Mouse (Mus musculus): ENCODE data around the gene Strada. TPM values are rescaled to one million over a fixed set of nuclear protein-coding genes. Genes with fewer than 3 reads are reported as not detected.

Gene Strada
- total and polyA plus RNA-seq, 3 experiments: 21.1 to 36.2 (median 28.9) TPM

DNA sequence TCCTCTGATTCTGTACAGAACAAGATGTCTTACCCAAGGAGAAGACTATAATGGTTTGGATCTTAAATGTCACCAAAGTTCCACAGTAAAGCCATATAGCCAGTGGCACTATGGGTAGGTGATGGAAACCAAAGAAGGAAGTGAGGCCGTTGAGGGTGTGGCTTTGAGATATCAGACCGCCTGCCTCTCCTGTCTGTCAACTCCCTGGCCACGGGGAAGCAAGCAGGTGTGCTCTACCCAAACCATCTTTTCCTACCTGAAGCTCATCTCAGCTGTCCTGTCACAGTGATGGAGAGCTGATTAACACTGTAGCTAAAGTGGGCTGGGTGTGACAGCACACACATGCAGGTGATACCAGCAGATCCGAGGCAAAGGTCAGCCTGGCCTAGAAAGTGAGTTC is 3.7 kb downstream of the Strada start:
- Histone ChIP-seq H3K4me1 (ENCODE audit: insufficient read depth, low read depth, low read length) (peaks cover 50% of the 10 kb centered on the region), H3K36me3 (replicated peaks) (peaks cover 70% of the 10 kb centered on the region), H3K9me3 (replicated peaks) (no peaks in the 10 kb centered on the region), H3K4me3 (ENCODE audit: low read depth, low read length) (no peak overlapping the region), H3K27me3 (ENCODE audit: insufficient read depth, low read length) (no peaks in the 10 kb centered on the region)
- DNase-seq (ENCODE audit: low spot score) (no peak), ATAC-seq (ENCODE audit: extremely low read depth, insufficient number of reproducible peaks, low FRiP score, poor library complexity, severe bottlenecking) (no peak)
- TF ChIP-seq POLR2AphosphoS5 (IDR thresholded peaks at IDR 0.05; ENCODE audit: insufficient replicate concordance, low read depth, low read length) (no peak), GATA2 (IDR thresholded peaks at IDR 0.05; ENCODE audit: borderline replicate concordance, low read depth, low read length) (no peak)

DNA sequence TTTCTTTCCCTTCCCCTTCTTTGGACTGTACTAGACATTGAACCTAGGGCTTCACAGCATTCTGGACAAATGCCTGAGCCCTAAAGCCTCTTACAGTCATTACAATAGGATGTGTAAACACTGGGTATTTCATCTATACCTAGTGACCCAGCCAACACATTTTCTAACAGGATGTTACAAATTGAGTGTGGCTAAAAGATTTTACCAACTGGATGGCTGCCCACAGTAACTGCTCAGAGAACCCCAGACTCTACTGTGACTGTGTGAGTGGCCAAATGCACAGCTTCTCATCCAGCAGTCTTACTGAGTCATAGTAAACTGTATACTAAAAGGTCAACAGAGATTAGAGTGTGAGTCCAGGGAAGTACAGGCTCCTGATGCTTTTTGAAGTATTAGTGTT is 6.6 kb downstream of the Strada start:
- Histone ChIP-seq H3K4me1 (ENCODE audit: insufficient read depth, low read depth, low read length) (peaks cover 35% of the 10 kb centered on the region), H3K27me3 (ENCODE audit: insufficient read depth, low read length) (no peaks in the 10 kb centered on the region), H3K36me3 (replicated peaks) (peaks cover 46% of the 10 kb centered on the region), H3K4me3 (ENCODE audit: low read depth, low read length) (no peak overlapping the region), H3K9me3 (replicated peaks) (no peaks in the 10 kb centered on the region)
- no peak for ATAC-seq (ENCODE audit: extremely low read depth, insufficient number of reproducible peaks, low FRiP score, poor library complexity, severe bottlenecking)
- DNase-seq (ENCODE audit: low spot score): no peak
- TF ChIP-seq POLR2AphosphoS5 (IDR thresholded peaks at IDR 0.05; ENCODE audit: insufficient replicate concordance, low read depth, low read length) (no peak), CTCF (IDR thresholded peaks at IDR 0.05; ENCODE audit: low read depth, low read length) (no peak), GATA2 (IDR thresholded peaks at IDR 0.05; ENCODE audit: borderline replicate concordance, low read depth, low read length) (no peak), GATA1 (IDR thresholded peaks at IDR 0.05; ENCODE audit: borderline replicate concordance, low read length) (no peak), TAL1 (conservative IDR thresholded peaks at IDR 0.05; ENCODE audit: low read depth, low read length) (no peak)

DNA sequence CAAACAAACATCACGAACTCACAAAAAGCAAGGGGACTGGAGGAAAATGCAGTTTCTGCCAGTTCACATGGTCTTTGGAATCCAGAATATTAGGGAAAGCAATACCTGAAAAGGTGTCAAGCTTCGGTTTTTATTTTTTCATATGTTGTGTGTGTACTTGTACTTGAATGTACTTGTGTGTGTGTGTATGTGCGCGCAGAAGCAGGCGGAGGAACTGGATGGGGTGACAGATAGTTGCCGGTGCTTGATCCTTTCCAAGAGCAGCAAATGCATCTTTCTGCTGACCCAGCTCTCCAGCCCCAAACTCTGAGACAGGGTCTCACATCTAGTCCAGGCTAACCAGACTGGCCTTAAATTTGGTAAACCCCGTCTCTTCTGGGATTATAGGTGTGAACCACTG is 7.1 kb downstream of the Strada start:
- no peak overlapping the region for H3K4me3 ChIP-seq (ENCODE audit: low read depth, low read length)
- H3K9me3 ChIP-seq (replicated peaks): no peaks in the 10 kb centered on the region
- H3K36me3 ChIP-seq (replicated peaks): peaks cover 48% of the 10 kb centered on the region
- TF ChIP-seq POLR2AphosphoS5 (IDR thresholded peaks at IDR 0.05; ENCODE audit: insufficient replicate concordance, low read depth, low read length) (no peak), GATA2 (IDR thresholded peaks at IDR 0.05; ENCODE audit: borderline replicate concordance, low read depth, low read length) (no peak), GATA1 (IDR thresholded peaks at IDR 0.05; ENCODE audit: borderline replicate concordance, low read length) (no peak), TAL1 (conservative IDR thresholded peaks at IDR 0.05; ENCODE audit: low read depth, low read length) (no peak), CTCF (IDR thresholded peaks at IDR 0.05; ENCODE audit: low read depth, low read length) (no peak)
- no peak for ATAC-seq (ENCODE audit: extremely low read depth, insufficient number of reproducible peaks, low FRiP score, poor library complexity, severe bottlenecking)
- DNase-seq (ENCODE audit: low spot score): no peak
- H3K27me3 ChIP-seq (ENCODE audit: insufficient read depth, low read length): no peaks in the 10 kb centered on the region
- peaks cover 31% of the 10 kb centered on the region for H3K4me1 ChIP-seq (ENCODE audit: insufficient read depth, low read depth, low read length)

DNA sequence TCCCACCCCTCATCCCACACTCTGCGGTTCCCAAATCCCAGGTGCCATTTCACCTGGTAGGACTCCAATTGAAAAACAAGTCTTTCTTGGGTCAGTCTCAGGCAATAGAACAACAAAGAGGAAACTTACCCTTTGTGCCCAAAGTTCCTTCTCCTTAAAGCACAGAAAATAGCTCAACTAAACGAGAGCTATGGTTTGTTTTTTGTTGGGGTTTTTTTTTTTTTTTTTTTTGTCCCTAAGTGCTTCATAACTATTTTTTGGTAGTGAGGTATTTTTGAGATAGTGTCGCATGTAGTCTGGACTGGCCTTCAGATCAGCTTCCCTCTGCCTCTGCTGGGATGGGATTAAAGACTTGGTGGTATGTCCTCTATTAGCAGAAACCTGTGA is 7.8 kb downstream of the Strada start:
- peaks cover 45% of the 10 kb centered on the region for H3K36me3 ChIP-seq (replicated peaks)
- no peaks in the 10 kb centered on the region for H3K27me3 ChIP-seq (ENCODE audit: insufficient read depth, low read length)
- peak overlapping the region; percentile 79 for H3K4me3 ChIP-seq (ENCODE audit: low read depth, low read length)
- no peaks in the 10 kb centered on the region for H3K9me3 ChIP-seq (replicated peaks)
- peaks cover 31% of the 10 kb centered on the region for H3K4me1 ChIP-seq (ENCODE audit: insufficient read depth, low read depth, low read length)
- DNase-seq (ENCODE audit: low spot score) (no peak), ATAC-seq (ENCODE audit: extremely low read depth, insufficient number of reproducible peaks, low FRiP score, poor library complexity, severe bottlenecking) (no peak)
- TF ChIP-seq POLR2AphosphoS5 (IDR thresholded peaks at IDR 0.05; ENCODE audit: insufficient replicate concordance, low read depth, low read length): no peak

DNA sequence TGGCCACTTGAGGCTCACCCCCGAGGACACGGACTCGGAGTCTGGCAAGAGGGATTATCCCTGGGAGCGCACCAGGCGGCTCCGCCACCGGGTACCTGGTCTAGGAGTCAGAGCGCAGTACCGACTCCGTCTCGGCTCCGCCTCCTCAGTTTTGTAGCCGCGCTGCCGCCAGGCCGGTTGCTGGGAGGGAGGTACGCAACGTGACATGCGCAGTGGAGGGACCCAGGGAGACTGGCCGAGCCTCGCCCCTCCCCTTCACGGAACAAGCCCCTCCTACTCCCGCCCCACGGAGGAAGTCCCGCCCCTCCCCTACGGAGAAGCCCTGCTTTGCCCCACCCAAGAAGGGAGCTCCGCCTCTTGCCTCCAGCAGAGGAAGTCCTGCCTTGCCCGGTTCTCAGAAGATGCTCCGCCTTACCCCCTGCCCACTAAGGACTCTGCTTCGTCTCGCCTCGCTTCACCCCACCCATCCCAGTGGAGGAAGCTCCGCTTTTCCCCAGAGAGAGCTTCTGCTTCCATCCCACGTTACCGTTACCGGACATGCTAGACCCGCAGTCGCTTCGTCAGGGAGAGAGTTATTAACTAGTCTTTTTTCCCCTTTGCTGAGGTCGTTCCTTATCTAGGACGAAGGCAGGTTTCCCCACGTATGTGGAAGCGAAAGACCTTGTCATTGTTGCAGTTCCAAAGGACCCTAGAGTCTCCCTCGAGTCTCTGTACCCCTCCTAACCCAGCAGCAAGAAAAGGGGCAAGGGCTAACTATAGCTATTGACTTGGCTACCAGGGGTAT is 8.4 kb downstream of the Strada start:
- no peak for TF ChIP-seq CTCF (IDR thresholded peaks at IDR 0.05; ENCODE audit: low read depth, low read length)
- H3K4me1 ChIP-seq (ENCODE audit: insufficient read depth, low read depth, low read length): peaks cover 29% of the 10 kb centered on the region
- H3K9me3 ChIP-seq (replicated peaks): no peaks in the 10 kb centered on the region
- peak overlapping the region; percentile 79 for H3K4me3 ChIP-seq (ENCODE audit: low read depth, low read length)
- ATAC-seq (ENCODE audit: extremely low read depth, insufficient number of reproducible peaks, low FRiP score, poor library complexity, severe bottlenecking) (peak; percentile 94), DNase-seq (ENCODE audit: low spot score) (peak; percentile 84)
- no peaks in the 10 kb centered on the region for H3K27me3 ChIP-seq (ENCODE audit: insufficient read depth, low read length)
- peaks cover 41% of the 10 kb centered on the region for H3K36me3 ChIP-seq (replicated peaks)

DNA sequence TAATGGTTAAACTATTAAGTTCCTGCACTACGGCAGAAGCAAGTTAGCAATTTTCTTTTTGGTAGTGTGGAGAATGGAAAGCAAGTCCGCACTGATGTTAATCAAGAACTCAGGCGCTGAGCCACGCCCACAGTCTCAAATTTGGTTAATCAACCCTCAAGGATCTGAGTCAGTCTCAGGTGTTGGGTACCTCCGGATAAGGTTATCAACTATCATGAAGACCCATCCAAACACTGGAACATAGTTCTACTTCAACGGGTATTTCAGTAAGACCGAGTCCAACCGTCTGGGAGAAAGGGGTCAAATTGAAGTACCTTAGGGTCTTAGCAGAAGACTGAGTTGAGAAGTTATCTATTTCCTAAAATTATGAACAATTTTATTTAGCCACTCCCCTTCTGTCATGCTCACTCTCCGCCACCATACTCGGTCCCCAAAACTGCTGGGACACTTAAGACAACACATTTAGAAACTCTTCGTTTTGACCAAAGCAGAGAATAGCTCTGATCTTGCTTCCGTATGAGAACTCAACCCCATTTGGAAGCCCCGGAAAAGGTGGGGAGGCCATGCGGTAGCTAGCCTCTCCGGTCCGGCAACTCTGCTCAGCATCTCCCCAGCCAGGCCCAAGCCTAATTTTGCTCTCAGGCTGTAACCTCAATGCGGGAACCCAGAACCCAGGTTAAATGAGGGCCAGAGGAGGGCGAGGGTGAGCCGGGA is 9.2 kb downstream of the Strada start:
- DNase-seq (ENCODE audit: low spot score) (no peak), ATAC-seq (ENCODE audit: extremely low read depth, insufficient number of reproducible peaks, low FRiP score, poor library complexity, severe bottlenecking) (no peak)
- no peak for TF ChIP-seq POLR2AphosphoS5 (IDR thresholded peaks at IDR 0.05; ENCODE audit: insufficient replicate concordance, low read depth, low read length)
- no peak for TF ChIP-seq GATA2 (IDR thresholded peaks at IDR 0.05; ENCODE audit: borderline replicate concordance, low read depth, low read length)
- TF ChIP-seq GATA1 (IDR thresholded peaks at IDR 0.05; ENCODE audit: borderline replicate concordance, low read length): no peak
- TF ChIP-seq CTCF (IDR thresholded peaks at IDR 0.05; ENCODE audit: low read depth, low read length): no peak
- TF ChIP-seq TAL1 (conservative IDR thresholded peaks at IDR 0.05; ENCODE audit: low read depth, low read length): no peak

More for the DNA sequence above, 9.2 kb downstream of the Strada start:
- Histone ChIP-seq H3K36me3 (replicated peaks) (peaks cover 33% of the 10 kb centered on the region), H3K9me3 (replicated peaks) (no peaks in the 10 kb centered on the region), H3K4me3 (ENCODE audit: low read depth, low read length) (peak overlapping the region; percentile 79), H3K4me1 (ENCODE audit: insufficient read depth, low read depth, low read length) (peaks cover 24% of the 10 kb centered on the region), H3K27me3 (ENCODE audit: insufficient read depth, low read length) (no peaks in the 10 kb centered on the region)
